Mouse (Mus musculus) neural tube, embryonic 11.5 days (tissue): ENCODE results near the gene Msn. TPM values are rescaled to one million over a fixed set of nuclear protein-coding genes. Genes with fewer than 3 reads are reported as not detected.

Source experiments
- ATAC-seq: fragments of 200-750 bp; cut with Nextera tagmentation; 2 replicates; pipeline ENCODE4 v1.8.0; 2017; ENCODE audit warnings: moderate number of reproducible peaks, mild to moderate bottlenecking, moderate TSS enrichment, moderate library complexity; ENCODE audit not compliant: insufficient read depth, low FRiP score, low TSS enrichment
- DNase-seq: peaks from one replicate; pipeline ENCODE4 v3.0.0-alpha.2; 2015; ENCODE audit warnings: low spot score
- H3K27ac ChIP-seq: fragments of 300-500 bp; sonication (generic); 2 replicates; pipeline ENCODE4 v1.5.1; 2014; ENCODE audit warnings: low read depth, mild to moderate bottlenecking, low read length
- H3K27me3 ChIP-seq: fragments of 300-500 bp; sonication (generic); 2 replicates; pipeline ENCODE4 v1.6.1; 2014; ENCODE audit warnings: mild to moderate bottlenecking, low read length, mixed read lengths; ENCODE audit not compliant: control insufficient read depth, insufficient read depth
- H3K36me3 ChIP-seq: fragments of 300-500 bp; sonication (generic); 2 replicates; pipeline ENCODE4 v1.6.1; 2014; ENCODE audit warnings: mild to moderate bottlenecking, low read length, moderate library complexity, mixed read lengths; ENCODE audit not compliant: control insufficient read depth, insufficient read depth
- H3K4me1 ChIP-seq: fragments of 300-500 bp; sonication (generic); 2 replicates; pipeline ENCODE4 v1.6.1; 2014; ENCODE audit warnings: low read length, mixed read lengths; ENCODE audit not compliant: control insufficient read depth, insufficient read depth
- H3K4me2 ChIP-seq: fragments of 300-500 bp; sonication (generic); 2 replicates; pipeline ENCODE4 v1.6.1; 2014; ENCODE audit warnings: low read depth, mild to moderate bottlenecking, moderate library complexity
- H3K4me3 ChIP-seq: fragments of 300-500 bp; sonication (generic); 2 replicates; pipeline ENCODE4 v1.5.1; 2014; ENCODE audit warnings: low read depth, low read length
- H3K9ac ChIP-seq: fragments of 300-500 bp; sonication (generic); 2 replicates; pipeline ENCODE4 v1.6.1; 2014; ENCODE audit warnings: mild to moderate bottlenecking, low read length
- H3K9me3 ChIP-seq: fragments of 300-500 bp; sonication (generic); 2 replicates; pipeline ENCODE4 v1.6.1; 2016; ENCODE audit warnings: low read length; ENCODE audit not compliant: control insufficient read depth
- WGBS: fragments of 180-500 bp; shearing (Covaris S2); extraction: QIAGEN DNeasy Blood & Tissue Kit; methylation state at CpG from one replicate; pipeline ENCODE4 v1.1.7; 2014; 5-methylcytosine and 5-hydroxymethylcytosine counted together
- polyA plus RNA-seq: library from polyadenylated mRNA; unstranded; fragments of >200 nt; fragmentation: Nextera tagmentation; extraction: Ambion mirVana; gene quantifications from 2 replicates; pipeline ENCODE4 v1.2.1, GENCODE M21; 2014

Gene Msn
- polyA plus RNA-seq, 1 experiment from 2014 or later = 121 TPM

DNA sequence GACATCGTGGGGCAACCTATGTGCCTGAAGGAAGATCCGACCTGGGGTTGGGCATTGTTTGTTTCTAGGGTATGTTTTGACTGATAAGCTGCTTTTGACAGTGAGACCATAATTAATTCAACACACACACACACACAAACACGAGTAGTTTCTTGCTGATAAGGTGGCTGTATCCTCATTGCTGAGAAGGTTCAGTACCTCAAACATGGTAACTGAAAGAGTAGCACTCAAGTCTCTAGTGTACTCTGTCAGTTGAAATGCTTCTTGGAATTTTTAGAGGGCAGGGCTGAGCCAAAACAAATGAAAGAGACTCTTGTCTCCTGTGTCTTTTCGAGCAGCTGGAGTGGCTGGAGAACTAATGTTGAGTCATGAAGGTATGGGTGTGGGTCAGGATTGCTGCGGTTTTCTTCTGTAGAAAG lies 38.4 kb downstream of the Msn start:
- Histone ChIP-seq H3K27me3 (no peaks in the 10 kb centered on the region), H3K9ac (no peak overlapping the region), H3K4me3 (no peak overlapping the region), H3K4me1 (no peaks in the 10 kb centered on the region), H3K36me3 (no peaks in the 10 kb centered on the region), H3K9me3 (no peaks in the 10 kb centered on the region), H3K27ac (no peak overlapping the region), H3K4me2 (no peak overlapping the region)
- no peak for ATAC-seq
- 78% methylated on average over 5 of the region's 5 CpGs for WGBS
- DNase-seq = no peak

GRCm38 (mm10) chrX:96134840-96135580 lies 39.2 kb downstream of the Msn start:
- Histone ChIP-seq H3K27ac (no peak overlapping the region), H3K27me3 (no peaks in the 10 kb centered on the region), H3K4me1 (no peaks in the 10 kb centered on the region), H3K36me3 (no peaks in the 10 kb centered on the region), H3K9me3 (no peaks in the 10 kb centered on the region), H3K4me3 (no peak overlapping the region), H3K9ac (no peak overlapping the region), H3K4me2 (no peak overlapping the region)
- ATAC-seq (no peak), DNase-seq (no peak)
- 79% methylated on average over 6 of the region's 6 CpGs for WGBS

- H3K9ac ChIP-seq = no peak overlapping the region
- no peaks in the 10 kb centered on the region for H3K36me3 ChIP-seq
- no peak overlapping the region for H3K27ac ChIP-seq
- H3K4me1 ChIP-seq = no peaks in the 10 kb centered on the region
- no peak for DNase-seq
- no peak overlapping the region for H3K4me2 ChIP-seq
- whole genome bisulfite sequencing = 96% methylated on average over 4 of the region's 4 CpGs
- no peak for ATAC-seq
- H3K9me3 ChIP-seq = no peaks in the 10 kb centered on the region
- no peak overlapping the region for H3K4me3 ChIP-seq
- H3K27me3 ChIP-seq = no peaks in the 10 kb centered on the region
These were observed 39.7 kb downstream of the Msn start for GRCm38 (mm10) chrX:96135581-96135980.

- no peak overlapping the region for H3K9ac ChIP-seq
- 91% methylated on average over 2 of the region's 2 CpGs for WGBS
- H3K4me1 ChIP-seq = no peaks in the 10 kb centered on the region
- no peaks in the 10 kb centered on the region for H3K9me3 ChIP-seq
- ATAC-seq (no peak), DNase-seq (no peak)
- no peak overlapping the region for H3K4me3 ChIP-seq
- H3K27me3 ChIP-seq = no peaks in the 10 kb centered on the region
- no peak overlapping the region for H3K27ac ChIP-seq
- no peak overlapping the region for H3K4me2 ChIP-seq
- H3K36me3 ChIP-seq = no peaks in the 10 kb centered on the region
These were observed 43.4 kb downstream of the Msn start for GRCm38 (mm10) chrX:96139262-96139661.

GRCm38 (mm10) chrX:96144960-96145488 lies 49.2 kb downstream of the Msn start:
- H3K27me3 ChIP-seq = no peaks in the 10 kb centered on the region
- no peak overlapping the region for H3K4me2 ChIP-seq
- H3K9ac ChIP-seq = no peak overlapping the region
- H3K9me3 ChIP-seq = no peaks in the 10 kb centered on the region
- WGBS = 87% methylated on average over 3 of the region's 3 CpGs
- H3K4me3 ChIP-seq = no peak overlapping the region
- H3K4me1 ChIP-seq = no peaks in the 10 kb centered on the region
- ATAC-seq (no peak), DNase-seq (no peak)
- H3K27ac ChIP-seq = no peak overlapping the region
- no peaks in the 10 kb centered on the region for H3K36me3 ChIP-seq

DNA sequence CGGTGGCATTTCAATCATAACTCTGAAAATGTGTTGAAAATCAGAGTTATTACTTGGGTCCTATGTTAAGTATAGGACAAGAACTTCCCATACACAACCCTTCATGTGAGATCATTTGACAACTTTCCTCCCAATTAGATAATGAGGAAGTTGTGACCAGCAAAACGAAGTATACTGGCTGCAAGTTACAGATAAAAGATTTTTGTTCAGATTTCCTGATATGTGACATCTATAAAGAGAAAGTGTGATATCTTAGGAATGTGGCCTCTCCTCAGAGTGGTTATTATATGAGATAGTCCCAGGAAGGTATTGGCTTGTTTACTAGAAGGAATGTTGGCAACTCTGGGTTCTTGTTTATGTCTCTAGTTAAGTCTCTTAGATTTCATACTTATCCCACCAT lies 52.4 kb downstream of the Msn start:
- no peak overlapping the region for H3K27ac ChIP-seq
- H3K27me3 ChIP-seq = no peaks in the 10 kb centered on the region
- ATAC-seq (no peak), DNase-seq (no peak)
- H3K4me1 ChIP-seq = no peaks in the 10 kb centered on the region
- 78% methylated on average over 2 of the region's 2 CpGs for WGBS
- no peaks in the 10 kb centered on the region for H3K9me3 ChIP-seq
- H3K9ac ChIP-seq = no peak overlapping the region
- H3K4me3 ChIP-seq = no peak overlapping the region
- H3K4me2 ChIP-seq = no peak overlapping the region
- H3K36me3 ChIP-seq = no peaks in the 10 kb centered on the region

- H3K9me3 ChIP-seq = no peaks in the 10 kb centered on the region
- no peak overlapping the region for H3K9ac ChIP-seq
- ATAC-seq (no peak), DNase-seq (no peak)
- 91% methylated on average over 3 of the region's 3 CpGs for WGBS
- H3K4me1 ChIP-seq = no peaks in the 10 kb centered on the region
- no peaks in the 10 kb centered on the region for H3K36me3 ChIP-seq
- H3K4me2 ChIP-seq = no peak overlapping the region
- no peaks in the 10 kb centered on the region for H3K27me3 ChIP-seq
- no peak overlapping the region for H3K27ac ChIP-seq
- no peak overlapping the region for H3K4me3 ChIP-seq
These were observed 57.5 kb downstream of the Msn start for GRCm38 (mm10) chrX:96153362-96153761.

GRCm38 (mm10) chrX:96157936-96158335 lies 62.1 kb downstream of the Msn start:
- Histone ChIP-seq H3K9me3 (no peaks in the 10 kb centered on the region), H3K4me2 (no peak overlapping the region), H3K27ac (no peak overlapping the region), H3K27me3 (no peaks in the 10 kb centered on the region), H3K9ac (no peak overlapping the region), H3K4me3 (no peak overlapping the region), H3K4me1 (no peaks in the 10 kb centered on the region), H3K36me3 (no peaks in the 10 kb centered on the region)
- 90% methylated on average over 3 of the region's 3 CpGs for WGBS
- ATAC-seq (no peak), DNase-seq (no peak)

DNA sequence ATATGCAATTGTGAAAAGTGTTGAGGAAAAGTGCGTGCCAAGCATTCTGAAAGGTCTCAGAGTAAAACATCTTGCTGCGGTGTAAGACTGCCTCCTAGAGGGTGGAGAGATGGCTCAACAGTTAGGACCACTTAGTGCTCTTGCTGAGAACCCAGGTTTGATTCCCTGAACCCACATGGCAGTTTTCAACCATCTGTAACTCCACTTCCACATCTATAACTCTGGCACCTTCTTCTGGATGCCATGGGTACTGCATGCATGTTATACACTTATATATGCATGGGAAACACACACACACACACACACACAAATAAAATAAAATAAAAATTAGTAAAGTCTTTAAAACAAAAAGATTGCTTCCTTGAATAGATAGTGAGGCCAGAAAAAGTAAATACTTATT lies 66.7 kb downstream of the Msn start:
- no peak overlapping the region for H3K4me2 ChIP-seq
- H3K27me3 ChIP-seq = no peaks in the 10 kb centered on the region
- no peak overlapping the region for H3K27ac ChIP-seq
- no peak for ATAC-seq
- no peak overlapping the region for H3K4me3 ChIP-seq
- no peak overlapping the region for H3K9ac ChIP-seq
- H3K36me3 ChIP-seq = no peaks in the 10 kb centered on the region
- 90% methylated on average over 2 of the region's 2 CpGs for WGBS
- no peaks in the 10 kb centered on the region for H3K4me1 ChIP-seq
- DNase-seq = no peak
- H3K9me3 ChIP-seq = no peaks in the 10 kb centered on the region
